Mouse (Mus musculus) c-Kit-positive CD71-negative TER-119-negative erythroid progenitor cells, embryonic 14.5 days (primary cell): ENCODE data around the gene Cyth4.

ENCODE experiments used
- DNase-seq: peaks from one replicate; pipeline ENCODE4 v3.0.0-alpha.2; 2013; ENCODE audit warnings: low read depth

The Cyth4 gene

GRCm38 (mm10) chr15:78596914-78597313 is at the start of gene Cyth4:
Gene Cyth4 (plus strand): TSS chr15:78597047.
- DNase-seq, result peak; percentile 63

GRCm38 (mm10) chr15:78547415-78548335 is 49.2 kb upstream of the Cyth4 start:
- DNase-seq, result no peak

- no peak for DNase-seq
Measured at GRCm38 (mm10) chr15:78548336-78548665, 48.5 kb upstream of the Cyth4 start.

- DNase-seq, result no peak
Measured at GRCm38 (mm10) chr15:78548711-78549110, 48.1 kb upstream of the Cyth4 start.

GRCm38 (mm10) chr15:78549189-78549734 is 47.6 kb upstream of the Cyth4 start:
- no peak for DNase-seq

GRCm38 (mm10) chr15:78554545-78555313 is 42.1 kb upstream of the Cyth4 start:
- DNase-seq, result no peak

GRCm38 (mm10) chr15:78557693-78558535 is 38.9 kb upstream of the Cyth4 start:
- no peak for DNase-seq

- no peak for DNase-seq
Measured at GRCm38 (mm10) chr15:78559141-78559979, 37.5 kb upstream of the Cyth4 start.

GRCm38 (mm10) chr15:78563344-78563743 is 33.5 kb upstream of the Cyth4 start:
- no peak for DNase-seq

GRCm38 (mm10) chr15:78563937-78564336 is 32.9 kb upstream of the Cyth4 start:
- DNase-seq, result no peak

GRCm38 (mm10) chr15:78564764-78565435 is 31.9 kb upstream of the Cyth4 start:
- DNase-seq, result no peak

GRCm38 (mm10) chr15:78567608-78568120 is 29.2 kb upstream of the Cyth4 start:
- no peak for DNase-seq

- no peak for DNase-seq
Measured at GRCm38 (mm10) chr15:78570170-78570569, 26.7 kb upstream of the Cyth4 start.

- peak; percentile 70 for DNase-seq
Measured at GRCm38 (mm10) chr15:78571554-78572269, 25.1 kb upstream of the Cyth4 start.

GRCm38 (mm10) chr15:78572270-78572600 is 24.6 kb upstream of the Cyth4 start:
- DNase-seq, result no peak

- peak; percentile 56 for DNase-seq
Measured at GRCm38 (mm10) chr15:78572658-78573397, 24.0 kb upstream of the Cyth4 start, which contains the start of gene Rac2. Gene Rac2 (minus strand): TSS chr15:78572783.

- no peak for DNase-seq
Measured at GRCm38 (mm10) chr15:78576284-78576810, 20.5 kb upstream of the Cyth4 start.

GRCm38 (mm10) chr15:78583352-78583751 is 13.5 kb upstream of the Cyth4 start:
- DNase-seq, result no peak

- DNase-seq, result no peak
Measured at GRCm38 (mm10) chr15:78585404-78585803, 11.4 kb upstream of the Cyth4 start.
